Mouse (Mus musculus): Measurements from ENCODE around the gene Fxyd3. TPM values are rescaled to one million over a fixed set of nuclear protein-coding genes. Genes with fewer than 3 reads are reported as not detected.

Gene Fxyd3
- total RNA-seq, 4 experiments from 2014 or later = 0.75 to 2.1 (median 1.2) TPM

GRCm38 (mm10) chr7:31072326-31072725 is 4.2 kb downstream of the Fxyd3 start:
- no peak for DNase-seq (ENCODE audit: low spot score in 2 of 2)

GRCm38 (mm10) chr7:31070324-31070723 is 6.2 kb downstream of the Fxyd3 start:
- DNase-seq (ENCODE audit: low spot score in 2 of 2) = no peak

GRCm38 (mm10) chr7:31069491-31069890 is 7.0 kb downstream of the Fxyd3 start:
- DNase-seq (ENCODE audit: low spot score in 2 of 2) = no peak

GRCm38 (mm10) chr7:31067836-31068235 is 8.7 kb downstream of the Fxyd3 start:
- no peak for DNase-seq (ENCODE audit: low spot score in 2 of 2)

- no peak for DNase-seq (ENCODE audit: low spot score in 2 of 2)
Observed at GRCm38 (mm10) chr7:31063074-31063560, 13.4 kb downstream of the Fxyd3 start.

GRCm38 (mm10) chr7:31060621-31061010 is 15.9 kb downstream of the Fxyd3 start:
- DNase-seq (ENCODE audit: low spot score in 2 of 2) = no peak

GRCm38 (mm10) chr7:31059919-31060620 is 16.4 kb downstream of the Fxyd3 start:
- DNase-seq (ENCODE audit: low spot score in 2 of 2) = no peak

GRCm38 (mm10) chr7:31059108-31059507 is 17.4 kb downstream of the Fxyd3 start, which contains the start of gene Lgi4:
Gene Lgi4, plus strand, starts transcription at chr7:31059342.
- peak; percentile 76 to 80 for DNase-seq (ENCODE audit: low spot score in 2 of 2)

GRCm38 (mm10) chr7:31058211-31058610 is 18.3 kb downstream of the Fxyd3 start:
- no peak for DNase-seq (ENCODE audit: low spot score in 2 of 2)

- DNase-seq (ENCODE audit: low spot score in 2 of 2) = no peak
Observed at GRCm38 (mm10) chr7:31057730-31058129, 18.8 kb downstream of the Fxyd3 start.

GRCm38 (mm10) chr7:31057071-31057470 is 19.4 kb downstream of the Fxyd3 start, which contains the start of gene Fxyd1:
Gene Fxyd1, minus strand, starts transcription at chr7:31057199.
- DNase-seq (ENCODE audit: low spot score in 2 of 2) = no peak

- DNase-seq (ENCODE audit: low spot score in 2 of 2) = no peak
Observed at GRCm38 (mm10) chr7:31056448-31056847, 20.1 kb downstream of the Fxyd3 start.

- DNase-seq (ENCODE audit: low spot score in 2 of 2) = no peak
Observed at GRCm38 (mm10) chr7:31055883-31056282, 20.6 kb downstream of the Fxyd3 start.

GRCm38 (mm10) chr7:31055354-31055824 is 21.1 kb downstream of the Fxyd3 start:
- no peak for DNase-seq (ENCODE audit: low spot score in 2 of 2)

GRCm38 (mm10) chr7:31054661-31055320 is 21.7 kb downstream of the Fxyd3 start:
- no peak for DNase-seq (ENCODE audit: low spot score in 2 of 2)

GRCm38 (mm10) chr7:31053882-31054447 is 22.5 kb downstream of the Fxyd3 start:
- no peak for DNase-seq (ENCODE audit: low spot score in 2 of 2)

GRCm38 (mm10) chr7:31052636-31053434 is 23.7 kb downstream of the Fxyd3 start:
- peak; percentile 56 to 85 for DNase-seq (ENCODE audit: low spot score in 2 of 2)

- no peak for DNase-seq (ENCODE audit: low spot score in 2 of 2)
Observed at GRCm38 (mm10) chr7:31052251-31052635, 24.3 kb downstream of the Fxyd3 start.

GRCm38 (mm10) chr7:31051321-31052021 is 25.0 kb downstream of the Fxyd3 start, which contains the start of gene Fxyd7:
Gene Fxyd7, minus strand, starts transcription at chr7:31051467.
- peak in 1 of 2 experiments; percentile 26 for DNase-seq (ENCODE audit: low spot score in 2 of 2)

- peak in 1 of 2 experiments; percentile 63 for DNase-seq (ENCODE audit: low spot score in 2 of 2)
Observed at GRCm38 (mm10) chr7:31050921-31051320, 25.6 kb downstream of the Fxyd3 start.

GRCm38 (mm10) chr7:31050487-31050886 is 26.0 kb downstream of the Fxyd3 start:
- peak in 1 of 2 experiments; percentile 35 for DNase-seq (ENCODE audit: low spot score in 2 of 2)

Data from left cerebral cortex, adult 8-10 months (tissue).